Mouse (Mus musculus) kidney, postnatal 4 days (tissue): Measurements from ENCODE around the gene Ccr10.

ENCODE experiments used
- DNase-seq, 2 experiments: peaks; one replicate each; pipeline ENCODE4 v3.0.0; 2021; ENCODE audit warnings: mixed read lengths in 2 of 2

Gene Ccr10

GRCm38 (mm10) chr11:101174851-101175628 is at the start of gene Ccr10:
Ccr10 (minus strand) TSS chr11:101175443.
- DNase-seq, result peak in 1 of 2 experiments; percentile 52

- no peak for DNase-seq
Observed at GRCm38 (mm10) chr11:101224337-101224736, 49.1 kb upstream of the Ccr10 start.

- DNase-seq, result peak; percentile 50 to 57
Observed at GRCm38 (mm10) chr11:101221306-101221986, 46.2 kb upstream of the Ccr10 start.

- DNase-seq, result no peak
Observed at GRCm38 (mm10) chr11:101220853-101221252, 45.6 kb upstream of the Ccr10 start.

GRCm38 (mm10) chr11:101218436-101219055 is 43.3 kb upstream of the Ccr10 start:
- no peak for DNase-seq

- no peak for DNase-seq
Observed at GRCm38 (mm10) chr11:101216936-101217335, 41.7 kb upstream of the Ccr10 start.

- DNase-seq, result peak in 1 of 2 experiments; percentile 27
Observed at GRCm38 (mm10) chr11:101211970-101212369, 36.7 kb upstream of the Ccr10 start.

GRCm38 (mm10) chr11:101200986-101201385 is 25.7 kb upstream of the Ccr10 start:
- DNase-seq, result peak in 1 of 2 experiments; percentile 52

GRCm38 (mm10) chr11:101199555-101199954 is 24.3 kb upstream of the Ccr10 start:
- DNase-seq, result no peak

- DNase-seq, result no peak
Observed at GRCm38 (mm10) chr11:101196175-101196574, 20.9 kb upstream of the Ccr10 start.

- no peak for DNase-seq
Observed at GRCm38 (mm10) chr11:101195571-101195970, 20.3 kb upstream of the Ccr10 start.

GRCm38 (mm10) chr11:101195101-101195500 is 19.9 kb upstream of the Ccr10 start:
- no peak for DNase-seq

- DNase-seq, result no peak
Observed at GRCm38 (mm10) chr11:101194643-101195042, 19.4 kb upstream of the Ccr10 start.

GRCm38 (mm10) chr11:101194137-101194536 is 18.9 kb upstream of the Ccr10 start:
- DNase-seq, result no peak

GRCm38 (mm10) chr11:101193076-101193475 is 17.8 kb upstream of the Ccr10 start:
- DNase-seq, result no peak

- no peak for DNase-seq
Observed at GRCm38 (mm10) chr11:101192646-101193045, 17.4 kb upstream of the Ccr10 start.

- no peak for DNase-seq
Observed at GRCm38 (mm10) chr11:101191919-101192470, 16.8 kb upstream of the Ccr10 start.

GRCm38 (mm10) chr11:101190913-101191907 is 16.0 kb upstream of the Ccr10 start:
- DNase-seq, result peak in 1 of 2 experiments; percentile 44

- DNase-seq, result peak in 1 of 2 experiments; percentile 57
Observed at GRCm38 (mm10) chr11:101190181-101190912, 15.1 kb upstream of the Ccr10 start.

- DNase-seq, result peak; percentile 73 to 82
Observed at GRCm38 (mm10) chr11:101189495-101190180, 14.4 kb upstream of the Ccr10 start.
